Mouse (Mus musculus) right cerebral cortex, adult 18-20 months (tissue): ENCODE measurements around the gene Nav3.

Experiments used
- DNase-seq: peaks from one replicate; pipeline ENCODE4 v3.0.0; 2022; ENCODE audit warnings: mixed read lengths

The Nav3 gene

GRCm38 (mm10) chr10:109799246-109799645, 656.8 kb downstream of the Nav3 start:
- peak; percentile 45 for DNase-seq

GRCm38 (mm10) chr10:109796981-109797380, 659.0 kb downstream of the Nav3 start:
- DNase-seq: no peak

GRCm38 (mm10) chr10:109793491-109793890, 662.5 kb downstream of the Nav3 start:
- no peak for DNase-seq

GRCm38 (mm10) chr10:109788728-109789127, 667.3 kb downstream of the Nav3 start:
- no peak for DNase-seq

GRCm38 (mm10) chr10:109779109-109779508, 676.9 kb downstream of the Nav3 start:
- DNase-seq: no peak

GRCm38 (mm10) chr10:109769092-109769491, 686.9 kb downstream of the Nav3 start:
- peak; percentile 46 for DNase-seq

- peak; percentile 64 for DNase-seq
Observed at GRCm38 (mm10) chr10:109765650-109766049, 690.4 kb downstream of the Nav3 start.

- peak; percentile 19 for DNase-seq
Observed at GRCm38 (mm10) chr10:109764412-109765101, 691.4 kb downstream of the Nav3 start.

GRCm38 (mm10) chr10:109758921-109759600, 696.9 kb downstream of the Nav3 start:
- DNase-seq: peak; percentile 21

- DNase-seq: peak; percentile 40
Observed at GRCm38 (mm10) chr10:109746901-109747300, 709.1 kb downstream of the Nav3 start.

GRCm38 (mm10) chr10:109741664-109742063, 714.3 kb downstream of the Nav3 start:
- DNase-seq: no peak

GRCm38 (mm10) chr10:109740326-109740725, 715.7 kb downstream of the Nav3 start:
- no peak for DNase-seq

- no peak for DNase-seq
Observed at GRCm38 (mm10) chr10:109723646-109724045, 732.4 kb downstream of the Nav3 start.

GRCm38 (mm10) chr10:109718808-109719207, 737.2 kb downstream of the Nav3 start:
- no peak for DNase-seq

GRCm38 (mm10) chr10:109718390-109718789, 737.6 kb downstream of the Nav3 start:
- no peak for DNase-seq

GRCm38 (mm10) chr10:109713001-109713400, 743.0 kb downstream of the Nav3 start:
- peak; percentile 49 for DNase-seq

- peak; percentile 24 for DNase-seq
Observed at GRCm38 (mm10) chr10:109699771-109700335, 756.2 kb downstream of the Nav3 start.

GRCm38 (mm10) chr10:109690564-109690963, 765.4 kb downstream of the Nav3 start:
- DNase-seq: peak; percentile 29

- peak; percentile 73 for DNase-seq
Observed at GRCm38 (mm10) chr10:109684109-109685056, 771.6 kb downstream of the Nav3 start.

GRCm38 (mm10) chr10:109672896-109673295, 783.1 kb downstream of the Nav3 start:
- DNase-seq: no peak

GRCm38 (mm10) chr10:109667453-109667852, 788.6 kb downstream of the Nav3 start:
- DNase-seq: no peak

- peak; percentile 78 for DNase-seq
Observed at GRCm38 (mm10) chr10:109664629-109665317, 791.2 kb downstream of the Nav3 start.
